Mouse (Mus musculus): Measurements from ENCODE around the gene Tmem185b.

The Tmem185b gene

GRCm38 (mm10) chr1:119525689-119526591, at the start of gene Tmem185b:
Tmem185b (plus strand) TSS chr1:119526160.
- peak; percentile 66 for DNase-seq (ENCODE audit: low read depth, low spot score)

GRCm38 (mm10) chr1:119476905-119477353, 49.0 kb upstream of the Tmem185b start:
- DNase-seq (ENCODE audit: low read depth, low spot score), result no peak

- no peak for DNase-seq (ENCODE audit: low read depth, low spot score)
These were observed 46.3 kb upstream of the Tmem185b start for GRCm38 (mm10) chr1:119479641-119480040.

GRCm38 (mm10) chr1:119480678-119481077, 45.3 kb upstream of the Tmem185b start:
- DNase-seq (ENCODE audit: low read depth, low spot score), result no peak

- DNase-seq (ENCODE audit: low read depth, low spot score), result no peak
These were observed 44.6 kb upstream of the Tmem185b start for GRCm38 (mm10) chr1:119481205-119481932.

- no peak for DNase-seq (ENCODE audit: low read depth, low spot score)
These were observed 43.1 kb upstream of the Tmem185b start for GRCm38 (mm10) chr1:119482891-119483290.

- no peak for DNase-seq (ENCODE audit: low read depth, low spot score)
These were observed 41.5 kb upstream of the Tmem185b start for GRCm38 (mm10) chr1:119484457-119484856.

GRCm38 (mm10) chr1:119485825-119486224, 40.1 kb upstream of the Tmem185b start:
- DNase-seq (ENCODE audit: low read depth, low spot score), result no peak

GRCm38 (mm10) chr1:119487917-119488590, 37.9 kb upstream of the Tmem185b start:
- no peak for DNase-seq (ENCODE audit: low read depth, low spot score)

GRCm38 (mm10) chr1:119490765-119491164, 35.2 kb upstream of the Tmem185b start:
- DNase-seq (ENCODE audit: low read depth, low spot score), result no peak

GRCm38 (mm10) chr1:119492097-119492496, 33.9 kb upstream of the Tmem185b start:
- no peak for DNase-seq (ENCODE audit: low read depth, low spot score)

GRCm38 (mm10) chr1:119492505-119492904, 33.5 kb upstream of the Tmem185b start:
- no peak for DNase-seq (ENCODE audit: low read depth, low spot score)

GRCm38 (mm10) chr1:119494024-119494711, 31.8 kb upstream of the Tmem185b start:
- no peak for DNase-seq (ENCODE audit: low read depth, low spot score)

GRCm38 (mm10) chr1:119494712-119495395, 31.1 kb upstream of the Tmem185b start:
- no peak for DNase-seq (ENCODE audit: low read depth, low spot score)

- no peak for DNase-seq (ENCODE audit: low read depth, low spot score)
These were observed 30.6 kb upstream of the Tmem185b start for GRCm38 (mm10) chr1:119495396-119495775.

- no peak for DNase-seq (ENCODE audit: low read depth, low spot score)
These were observed 28.5 kb upstream of the Tmem185b start for GRCm38 (mm10) chr1:119497346-119498004.

GRCm38 (mm10) chr1:119498536-119499231, 27.3 kb upstream of the Tmem185b start:
- DNase-seq (ENCODE audit: low read depth, low spot score), result no peak

GRCm38 (mm10) chr1:119499456-119499855, 26.5 kb upstream of the Tmem185b start:
- no peak for DNase-seq (ENCODE audit: low read depth, low spot score)

- DNase-seq (ENCODE audit: low read depth, low spot score), result no peak
These were observed 24.1 kb upstream of the Tmem185b start for GRCm38 (mm10) chr1:119501881-119502280.

GRCm38 (mm10) chr1:119502729-119503128, 23.2 kb upstream of the Tmem185b start:
- DNase-seq (ENCODE audit: low read depth, low spot score), result no peak

Measured in retina, adult 2 months (tissue).